Mouse (Mus musculus): ENCODE measurements at regions not wholly inside any gene's neighbourhood (a gene's known extent, or its start where the extent isn't known, plus 50 kb on each side); places are given as distances from the start of the nearest gene placed in this dataset.

DNA sequence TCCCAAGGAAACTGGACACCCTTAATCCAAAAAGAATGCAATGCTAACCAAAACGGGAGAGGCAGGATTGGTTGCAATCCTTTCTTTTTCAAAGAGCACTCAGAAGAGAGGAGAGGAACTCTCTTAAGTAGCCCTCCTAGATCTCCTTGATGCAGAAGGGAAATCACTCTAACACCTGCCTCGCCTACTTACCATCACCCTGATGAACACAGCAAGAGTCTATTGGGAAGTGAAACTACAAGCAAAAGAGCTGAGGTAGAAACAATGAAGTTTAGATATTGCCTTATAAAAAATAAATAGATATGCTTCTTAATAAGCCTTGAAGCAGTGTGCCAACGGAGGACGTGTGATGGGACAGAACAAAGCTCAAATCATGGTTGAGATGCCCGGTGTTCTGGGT, 177.4 kb downstream of the Gsdmc2 start:
- WGBS: 68% methylated on average over 5 of the region's 5 CpGs
- Histone ChIP-seq H3K4me1 (ENCODE audit: control insufficient read depth, insufficient read depth, insufficient read length, low read length) (no peaks in the 10 kb centered on the region), H3K27me3 (ENCODE audit: control insufficient read depth, insufficient read depth, low read length) (no peaks in the 10 kb centered on the region), H3K27ac (ENCODE audit: insufficient read depth, low read depth, low read length) (no peak overlapping the region), H3K4me3 (ENCODE audit: low read depth, low read length) (no peak overlapping the region), H3K36me3 (ENCODE audit: control insufficient read depth, insufficient read depth, low read length) (no peaks in the 10 kb centered on the region)
- TF ChIP-seq POLR2A (IDR thresholded peaks at IDR 0.05; ENCODE audit: low read depth, low read length) (no peak), CTCF (IDR thresholded peaks at IDR 0.05; ENCODE audit: extremely low read depth, insufficient read length, insufficient replicate concordance, low read depth, low read length) (no peak)

DNA sequence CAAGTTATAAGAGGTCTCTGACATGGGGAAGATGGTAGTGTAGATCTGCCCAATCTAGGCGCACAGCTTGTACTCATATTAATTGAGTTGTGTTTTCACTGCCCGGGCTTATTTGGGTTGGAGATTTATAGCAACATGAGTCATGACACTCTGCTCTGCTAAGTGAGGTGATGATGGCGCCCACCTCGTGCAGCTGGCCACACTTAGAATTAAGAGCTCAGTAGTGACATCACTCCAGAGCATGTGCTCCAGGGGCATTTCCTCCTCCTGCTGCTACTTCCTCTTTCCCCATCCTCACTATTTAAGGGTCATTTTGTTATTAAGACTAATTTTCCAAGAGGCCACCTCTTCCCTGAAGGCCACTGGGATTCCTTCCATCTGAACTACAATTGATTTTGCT, 179.5 kb downstream of the Gsdmc2 start:
- Histone ChIP-seq H3K36me3 (ENCODE audit: control insufficient read depth, insufficient read depth, low read length) (no peaks in the 10 kb centered on the region), H3K4me1 (ENCODE audit: control insufficient read depth, insufficient read depth, insufficient read length, low read length) (no peaks in the 10 kb centered on the region)
- 66% methylated on average over 4 of the region's 4 CpGs for WGBS

DNA sequence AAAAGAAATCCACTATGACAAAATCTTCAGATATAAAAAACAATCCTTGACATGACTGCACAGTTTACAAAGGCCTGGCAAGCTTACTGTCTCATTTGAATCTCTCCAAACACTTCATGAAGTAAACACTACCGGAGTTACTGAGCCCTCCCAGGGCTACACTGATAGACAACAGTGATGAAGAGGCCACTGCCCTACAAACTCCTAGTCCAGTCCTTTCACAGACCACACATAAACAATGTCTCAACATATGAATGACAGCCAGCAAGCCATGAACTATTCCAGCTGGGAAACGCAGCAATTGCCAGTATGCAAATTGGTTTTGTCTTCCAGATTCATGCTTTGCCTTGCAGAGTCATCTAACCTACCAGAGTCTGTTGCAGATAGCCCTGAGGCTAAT, 180.1 kb downstream of the Gsdmc2 start:
- 75% methylated on average over 2 of the region's 2 CpGs for WGBS
- TF ChIP-seq CTCF (IDR thresholded peaks at IDR 0.05; ENCODE audit: extremely low read depth, insufficient read length, insufficient replicate concordance, low read depth, low read length): no peak
- Histone ChIP-seq H3K27me3 (ENCODE audit: control insufficient read depth, insufficient read depth, low read length) (no peaks in the 10 kb centered on the region), H3K27ac (ENCODE audit: insufficient read depth, low read depth, low read length) (no peak overlapping the region), H3K36me3 (ENCODE audit: control insufficient read depth, insufficient read depth, low read length) (no peaks in the 10 kb centered on the region), H3K4me3 (ENCODE audit: low read depth, low read length) (no peak overlapping the region), H3K4me1 (ENCODE audit: control insufficient read depth, insufficient read depth, insufficient read length, low read length) (no peaks in the 10 kb centered on the region)

More for the DNA sequence above, 179.5 kb downstream of the Gsdmc2 start:
- TF ChIP-seq POLR2A (IDR thresholded peaks at IDR 0.05; ENCODE audit: low read depth, low read length): no peak
- no peak for TF ChIP-seq CTCF (IDR thresholded peaks at IDR 0.05; ENCODE audit: extremely low read depth, insufficient read length, insufficient replicate concordance, low read depth, low read length)
- Histone ChIP-seq H3K27me3 (ENCODE audit: control insufficient read depth, insufficient read depth, low read length) (no peaks in the 10 kb centered on the region), H3K27ac (ENCODE audit: insufficient read depth, low read depth, low read length) (no peak overlapping the region), H3K4me3 (ENCODE audit: low read depth, low read length) (no peak overlapping the region)

DNA sequence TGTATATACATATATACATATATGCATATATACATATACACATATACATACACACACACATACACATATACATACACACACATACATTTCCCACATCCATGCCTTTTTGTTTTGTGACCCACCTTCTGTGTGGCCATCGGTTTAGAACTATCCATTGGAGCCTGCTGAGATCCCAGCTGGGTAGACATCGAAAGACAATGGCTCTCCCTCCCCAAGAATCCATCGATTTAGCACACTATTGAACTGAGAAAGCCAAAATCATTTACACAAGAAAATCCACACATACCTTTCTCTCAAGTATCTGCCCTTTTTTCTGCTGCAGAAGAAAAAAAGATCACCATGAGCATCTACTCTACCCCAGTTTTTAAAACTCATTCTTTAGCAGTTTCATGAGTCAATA, 182.8 kb downstream of the Gsdmc2 start:
- no peaks in the 10 kb centered on the region for H3K36me3 ChIP-seq (ENCODE audit: control insufficient read depth, insufficient read depth, low read length)
- WGBS: 80% methylated on average over 3 of the region's 3 CpGs
- H3K4me1 ChIP-seq (ENCODE audit: control insufficient read depth, insufficient read depth, insufficient read length, low read length): no peaks in the 10 kb centered on the region
- H3K27ac ChIP-seq (ENCODE audit: insufficient read depth, low read depth, low read length): no peak overlapping the region
- no peak for TF ChIP-seq CTCF (IDR thresholded peaks at IDR 0.05; ENCODE audit: extremely low read depth, insufficient read length, insufficient replicate concordance, low read depth, low read length)
- no peak for TF ChIP-seq POLR2A (IDR thresholded peaks at IDR 0.05; ENCODE audit: low read depth, low read length)
- H3K27me3 ChIP-seq (ENCODE audit: control insufficient read depth, insufficient read depth, low read length): no peaks in the 10 kb centered on the region
- H3K4me3 ChIP-seq (ENCODE audit: low read depth, low read length): no peak overlapping the region

DNA sequence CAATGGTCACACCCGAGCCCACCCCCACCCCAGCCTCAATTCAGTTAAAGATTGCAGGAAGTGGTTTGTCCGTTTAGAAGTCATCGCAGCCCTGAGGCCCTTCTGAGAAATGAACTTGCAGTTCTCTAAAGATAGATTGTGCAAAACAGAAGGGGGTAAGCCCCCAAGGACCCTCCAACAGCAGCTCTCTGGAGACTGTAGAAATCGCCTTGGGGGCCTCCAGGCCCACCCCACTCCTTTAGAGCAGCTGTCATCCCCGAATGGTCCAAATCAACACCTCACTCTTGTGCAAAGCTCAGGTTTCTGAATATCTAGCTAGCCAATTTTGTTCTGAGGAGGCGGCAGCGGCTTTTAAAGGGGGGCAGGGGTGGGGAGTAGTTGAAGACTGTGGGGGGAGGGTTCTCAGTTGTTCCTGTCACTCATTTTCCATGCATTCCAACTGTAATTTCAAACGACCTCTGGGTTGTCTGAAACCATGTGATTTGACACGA, 186.9 kb downstream of the Gsdmc2 start:
- H3K27me3 ChIP-seq (ENCODE audit: control insufficient read depth, insufficient read depth, low read length): no peaks in the 10 kb centered on the region
- H3K36me3 ChIP-seq (ENCODE audit: control insufficient read depth, insufficient read depth, low read length): no peaks in the 10 kb centered on the region
- no peak for TF ChIP-seq CTCF (IDR thresholded peaks at IDR 0.05; ENCODE audit: extremely low read depth, insufficient read length, insufficient replicate concordance, low read depth, low read length)
- no peak for TF ChIP-seq POLR2A (IDR thresholded peaks at IDR 0.05; ENCODE audit: low read depth, low read length)
- 70% methylated on average over 9 of the region's 9 CpGs for WGBS
- no peak overlapping the region for H3K27ac ChIP-seq (ENCODE audit: insufficient read depth, low read depth, low read length)
- H3K4me3 ChIP-seq (ENCODE audit: low read depth, low read length): no peak overlapping the region
- no peaks in the 10 kb centered on the region for H3K4me1 ChIP-seq (ENCODE audit: control insufficient read depth, insufficient read depth, insufficient read length, low read length)

DNA sequence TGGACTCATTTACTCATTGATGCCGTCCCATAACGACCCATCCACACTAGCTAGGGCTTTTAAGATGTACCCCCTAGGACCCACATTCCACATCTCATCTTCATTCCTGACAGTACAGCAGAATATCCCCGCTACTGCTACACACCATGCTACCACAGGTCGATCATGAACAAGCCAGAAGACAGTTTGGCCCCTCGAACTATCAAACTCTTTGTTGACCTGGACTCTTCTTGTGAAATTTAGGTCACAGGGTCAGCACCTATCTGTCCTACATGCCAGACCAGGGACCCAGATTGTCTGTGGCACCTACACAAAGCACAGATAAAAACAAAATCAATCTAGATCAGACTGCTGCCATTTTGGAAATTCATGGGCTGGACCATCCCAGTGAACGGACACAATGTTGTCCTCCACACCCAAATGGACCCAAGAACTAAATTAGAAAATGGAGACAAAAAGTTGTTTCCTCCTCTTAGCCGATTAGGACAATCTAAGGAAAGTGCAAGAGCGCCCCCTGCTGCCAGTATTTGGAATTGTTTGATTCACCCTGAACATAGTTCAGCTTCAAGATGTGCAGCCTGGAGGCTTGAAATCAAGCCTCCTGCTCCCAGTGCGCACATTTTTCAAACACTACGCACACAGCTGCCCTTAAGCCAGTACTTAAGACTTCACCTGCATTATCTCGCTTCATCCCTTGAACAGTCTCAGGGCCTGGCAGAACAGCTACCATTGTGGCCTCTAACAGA, 192.6 kb downstream of the Gsdmc2 start:
- Histone ChIP-seq H3K36me3 (ENCODE audit: control insufficient read depth, insufficient read depth, low read length) (no peaks in the 10 kb centered on the region), H3K27ac (ENCODE audit: insufficient read depth, low read depth, low read length) (no peak overlapping the region), H3K4me1 (ENCODE audit: control insufficient read depth, insufficient read depth, insufficient read length, low read length) (no peaks in the 10 kb centered on the region), H3K27me3 (ENCODE audit: control insufficient read depth, insufficient read depth, low read length) (no peaks in the 10 kb centered on the region), H3K4me3 (ENCODE audit: low read depth, low read length) (no peak overlapping the region)
- TF ChIP-seq CTCF (IDR thresholded peaks at IDR 0.05; ENCODE audit: extremely low read depth, insufficient read length, insufficient replicate concordance, low read depth, low read length): peak; percentile 47; the same call in 1 of the 2 replicates
- no peak for TF ChIP-seq POLR2A (IDR thresholded peaks at IDR 0.05; ENCODE audit: low read depth, low read length)
- 33% methylated on average over 11 of the region's 11 CpGs for WGBS

DNA sequence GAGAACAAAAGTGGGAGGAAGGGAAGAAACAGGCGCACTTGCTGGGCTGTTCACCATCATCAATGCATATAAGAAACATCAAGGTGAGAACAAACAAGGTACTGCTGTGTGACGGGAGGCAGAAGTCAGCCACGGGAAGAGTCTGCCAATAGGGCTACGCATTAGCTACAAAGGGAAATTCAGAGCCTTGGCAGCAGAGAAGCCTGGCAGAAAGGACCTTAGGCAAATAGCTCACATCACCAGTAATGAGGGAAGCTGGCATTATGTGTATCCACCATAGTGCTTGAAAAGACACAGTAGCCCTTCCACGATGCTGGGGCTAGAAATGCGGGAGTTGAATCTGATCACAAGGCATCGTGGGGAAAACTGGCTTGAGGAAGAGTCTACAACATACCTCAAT, 193.9 kb downstream of the Gsdmc2 start:
- no peaks in the 10 kb centered on the region for H3K27me3 ChIP-seq (ENCODE audit: control insufficient read depth, insufficient read depth, low read length)
- 93% methylated on average over 7 of the region's 7 CpGs for WGBS
- no peak overlapping the region for H3K4me3 ChIP-seq (ENCODE audit: low read depth, low read length)
- no peak for TF ChIP-seq POLR2A (IDR thresholded peaks at IDR 0.05; ENCODE audit: low read depth, low read length)
- no peak for TF ChIP-seq CTCF (IDR thresholded peaks at IDR 0.05; ENCODE audit: extremely low read depth, insufficient read length, insufficient replicate concordance, low read depth, low read length)
- H3K27ac ChIP-seq (ENCODE audit: insufficient read depth, low read depth, low read length): no peak overlapping the region
- no peaks in the 10 kb centered on the region for H3K4me1 ChIP-seq (ENCODE audit: control insufficient read depth, insufficient read depth, insufficient read length, low read length)
- H3K36me3 ChIP-seq (ENCODE audit: control insufficient read depth, insufficient read depth, low read length): no peaks in the 10 kb centered on the region

All from small intestine, adult 2 months (tissue).